Mouse (Mus musculus): ENCODE measurements around the gene 0610030E20Rik. TPM values are rescaled to one million over a fixed set of nuclear protein-coding genes. Genes with fewer than 3 reads are reported as not detected.

The 0610030E20Rik gene
- polyA plus RNA-seq, 1 experiment from 2014 or later, result 17.1 TPM

Other genes starting within 250 kb of the 0610030E20Rik start
- 109 and 114 TPM in 2 replicates for gene St3gal5, start 249.7 kb upstream of the 0610030E20Rik start, polyA plus RNA-seq (2014; fragmentation: Nextera tagmentation; extraction: Ambion mirVana)
- 3.1 and 3.4 TPM in 2 replicates for gene Atoh8, start 111.7 kb upstream of the 0610030E20Rik start, polyA plus RNA-seq (2014; fragmentation: Nextera tagmentation; extraction: Ambion mirVana)
- not detected in 2 replicates for gene Sftpb, start 42.7 kb upstream of the 0610030E20Rik start, polyA plus RNA-seq (2014; fragmentation: Nextera tagmentation; extraction: Ambion mirVana)
- 91.6 and 100 TPM in 2 replicates for gene Usp39, start 2.1 kb upstream of the 0610030E20Rik start, polyA plus RNA-seq (2014; fragmentation: Nextera tagmentation; extraction: Ambion mirVana)
- gene Tmem150a, start 8.1 kb downstream of the 0610030E20Rik start, polyA plus RNA-seq (2014; fragmentation: Nextera tagmentation; extraction: Ambion mirVana), result 39.5 and 40.3 TPM in 2 replicates
- 106 and 112 TPM in 2 replicates for gene Rnf181, start 19.6 kb downstream of the 0610030E20Rik start, polyA plus RNA-seq (2014; fragmentation: Nextera tagmentation; extraction: Ambion mirVana)
- 164 and 181 TPM in 2 replicates for gene Vamp5, start 33.2 kb downstream of the 0610030E20Rik start, polyA plus RNA-seq (2014; fragmentation: Nextera tagmentation; extraction: Ambion mirVana)
- gene Vamp8, start 43.4 kb downstream of the 0610030E20Rik start, polyA plus RNA-seq (2014; fragmentation: Nextera tagmentation; extraction: Ambion mirVana), result 265 and 274 TPM in 2 replicates
- 24.1 and 26.9 TPM in 2 replicates for gene Ggcx, start 67.0 kb downstream of the 0610030E20Rik start, polyA plus RNA-seq (2014; fragmentation: Nextera tagmentation; extraction: Ambion mirVana)
- gene Mat2a, start 92.2 kb downstream of the 0610030E20Rik start, polyA plus RNA-seq (2014; fragmentation: Nextera tagmentation; extraction: Ambion mirVana), result 426 and 477 TPM in 2 replicates
- not detected in 2 replicates for gene Sh2d6, start 174.4 kb downstream of the 0610030E20Rik start, polyA plus RNA-seq (2014; fragmentation: Nextera tagmentation; extraction: Ambion mirVana)
- gene Capg, start 197.1 kb downstream of the 0610030E20Rik start, polyA plus RNA-seq (2014; fragmentation: Nextera tagmentation; extraction: Ambion mirVana), result 30.2 and 31.9 TPM in 2 replicates

All from liver, embryonic 11.5 days (tissue).